Mouse (Mus musculus) ES-E14 (cell line): ENCODE results near the gene Olfr292. TPM values are rescaled to one million over a fixed set of nuclear protein-coding genes. Genes with fewer than 3 reads are reported as not detected.

ENCODE experiments used
- DNase-seq: peaks from one replicate; pipeline ENCODE4 v3.0.0-alpha.2; 2013; ENCODE audit warnings: low read depth, low spot score
- H3K27ac ChIP-seq: 2 replicates; pipeline ENCODE4 v1.5.1; 2012; ENCODE audit warnings: low read depth, mild to moderate bottlenecking, low read length, moderate library complexity, mixed read lengths; ENCODE audit not compliant: poor library complexity, insufficient read depth, severe bottlenecking
- H3K36me3 ChIP-seq: 2 replicates; pipeline ENCODE4 v1.6.1; 2012; ENCODE audit warnings: mild to moderate bottlenecking, low read length, moderate library complexity, mixed read lengths; ENCODE audit not compliant: control insufficient read depth, poor library complexity, insufficient read depth, severe bottlenecking
- H3K4me1 ChIP-seq, 2 experiments: fragments of 150-350 bp in 1 of 2; sonication (generic) in 1 of 2; 2 replicates each; pipeline ENCODE4 v1.6.1; 2012; ENCODE audit warnings: low read length in 2 of 2, mild to moderate bottlenecking in 1 of 2, mixed read lengths in 1 of 2; ENCODE audit not compliant: control insufficient read depth in 2 of 2, insufficient read depth in 2 of 2, poor library complexity in 1 of 2
- H3K4me3 ChIP-seq, 2 experiments: fragments of 150-350 bp in 1 of 2; sonication (generic) in 1 of 2; 2 replicates each; pipeline ENCODE4 v1.5.1; 2012; ENCODE audit warnings: low read length in 2 of 2, low read depth in 1 of 2, mild to moderate bottlenecking in 1 of 2, mixed read lengths in 1 of 2; ENCODE audit not compliant: insufficient read depth in 1 of 2, poor library complexity in 1 of 2, severe bottlenecking in 1 of 2
- H3K9ac ChIP-seq: 2 replicates; pipeline ENCODE4 v1.6.1; 2012; ENCODE audit warnings: low read depth, mild to moderate bottlenecking, low read length, mixed read lengths; ENCODE audit not compliant: poor library complexity, insufficient read depth, severe bottlenecking
- H3K9me3 ChIP-seq: fragments of 150-350 bp; sonication (generic); 2 replicates; pipeline ENCODE4 v1.6.1; 2012; ENCODE audit warnings: low read depth, mild to moderate bottlenecking, low read length; ENCODE audit not compliant: control insufficient read depth, insufficient read depth
- CHD2 ChIP-seq: IDR thresholded peaks from 2 replicates; pipeline ENCODE4 v1.6.1; 2014; ENCODE audit warnings: mild to moderate bottlenecking, low read depth, low read length, inconsistent platforms
- HCFC1 ChIP-seq: IDR thresholded peaks from 2 replicates; pipeline ENCODE4 v1.6.1; 2012; ENCODE audit warnings: low read length, inconsistent platforms, borderline replicate concordance; ENCODE audit not compliant: insufficient read depth
- MAFK ChIP-seq: IDR thresholded peaks from 2 replicates; pipeline ENCODE4 v1.6.1; 2014; ENCODE audit warnings: mild to moderate bottlenecking, low read depth, low read length, inconsistent platforms; ENCODE audit not compliant: insufficient read depth
- ZC3H11A ChIP-seq: IDR thresholded peaks from 2 replicates; pipeline ENCODE4 v1.6.1; 2012; ENCODE audit warnings: low read depth, mild to moderate bottlenecking, inconsistent platforms, low read length, borderline replicate concordance
- ZNF384 ChIP-seq: IDR thresholded peaks from 2 replicates; pipeline ENCODE4 v1.6.1; 2012; ENCODE audit warnings: low read depth, low read length, inconsistent platforms
- in situ Hi-C, 2 experiments: fragments of 600-800 bp; cut with MboI; formaldehyde crosslinking; loops; one replicate each; pipeline ENCODE4 v1.15.1; 2025; ENCODE audit warnings: low sequenced_read_pairs in 2 of 2, inconsistent platforms in 1 of 2; ENCODE audit not compliant: unreplicated experiment in 2 of 2
- total RNA-seq: library from RNA; depleted of rRNA; stranded (reverse); fragments of 300-350 nt; gene quantifications from 2 replicates; pipeline ENCODE4 v1.2.3, GENCODE M21; 2012; rRNA removed

Olfr292 gene
- total RNA-seq = not detected in 2 replicates

GRCm38 (mm10) chr7:86688030-86688429 lies at the start of gene Olfr292:
Gene Olfr292 (plus strand): TSS chr7:86688330.
- Histone ChIP-seq H3K4me1 (no peaks in the 10 kb centered on the region), H3K36me3 (no peaks in the 10 kb centered on the region), H3K9me3 (peaks cover 8% of the 10 kb centered on the region), H3K27ac (no peak within 1 kb of the TSS), H3K9ac (no peak within 1 kb of the TSS), H3K4me3 (no peak within 1 kb of the TSS)
- no peak for DNase-seq
- in situ Hi-C loops = loop anchor here in 1 of 2 experiments (25.0 kb wide), 1 partner anchor 726 kb away; the partner anchor contains the start of gene Vmn2r74
- TF ChIP-seq MAFK (no peak), HCFC1 (no peak), ZNF384 (no peak), ZC3H11A (no peak), CHD2 (no peak)

DNA sequence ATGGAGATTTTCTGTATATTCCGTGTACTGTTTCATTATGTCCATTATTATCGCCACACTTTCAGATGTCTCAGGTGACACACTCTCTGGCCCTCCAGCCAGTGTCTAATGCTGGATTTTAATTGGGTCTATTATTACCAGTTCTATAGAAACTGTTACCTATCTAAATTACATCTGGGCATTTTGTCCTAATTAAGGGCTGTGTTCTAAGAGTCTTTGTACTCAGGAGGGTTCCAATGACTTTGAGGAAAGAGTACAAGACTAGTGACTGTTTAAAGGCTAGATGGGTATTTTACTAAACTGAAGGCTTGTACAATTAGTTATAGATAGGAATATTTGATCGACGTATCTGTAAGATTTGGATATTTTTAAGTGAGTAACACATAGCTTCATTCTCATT lies 39.4 kb upstream of the Olfr292 start, which contains the start of gene Olfr293:
Gene Olfr293, plus strand, starts transcription at position 301 of the 400 bp plus-strand sequence.
- in situ Hi-C loops = no loop called here
- TF ChIP-seq ZC3H11A (no peak), ZNF384 (no peak), HCFC1 (no peak), MAFK (no peak), CHD2 (no peak)
- no peaks in the 10 kb centered on the region for H3K9me3 ChIP-seq
- no peak within 1 kb of the TSS for H3K9ac ChIP-seq
- no peak within 1 kb of the TSS for H3K27ac ChIP-seq
- DNase-seq = no peak
- no peaks in the 10 kb centered on the region for H3K4me1 ChIP-seq
- H3K4me3 ChIP-seq = no peak within 1 kb of the TSS
- no peaks in the 10 kb centered on the region for H3K36me3 ChIP-seq

- TF ChIP-seq ZC3H11A (no peak), ZNF384 (no peak), MAFK (no peak), CHD2 (no peak), HCFC1 (no peak)
- Histone ChIP-seq H3K9ac (no peak overlapping the region), H3K36me3 (no peaks in the 10 kb centered on the region), H3K4me1 (no peaks in the 10 kb centered on the region), H3K9me3 (no peaks in the 10 kb centered on the region), H3K4me3 (no peak overlapping the region), H3K27ac (no peak overlapping the region)
- DNase-seq = no peak
- in situ Hi-C loops = no loop called here
Measured at GRCm38 (mm10) chr7:86725013-86725412, 36.9 kb downstream of the Olfr292 start.

Other genes with a start within 250 kb of the Olfr292 start
- gene Olfr299, start 228.4 kb upstream of the Olfr292 start, total RNA-seq = not detected in 2 replicates
- gene Olfr298, start 195.8 kb upstream of the Olfr292 start, total RNA-seq = not detected in 2 replicates
- not detected in 2 replicates for gene Olfr297, start 168.4 kb upstream of the Olfr292 start, total RNA-seq
- gene Olfr295, start 104.5 kb upstream of the Olfr292 start, total RNA-seq = not detected in 2 replicates
- not detected in 2 replicates for gene Olfr294, start 71.7 kb upstream of the Olfr292 start, total RNA-seq
- 0.05 TPM in 1 of 2 replicates, not detected in the other for gene Olfr293, start 39.3 kb upstream of the Olfr292 start, total RNA-seq
- gene Folh1, start 87.6 kb downstream of the Olfr292 start, total RNA-seq = 0.45 and 0.69 TPM in 2 replicates
- gene Vmn2r77, start 106.7 kb downstream of the Olfr292 start, total RNA-seq = not detected in 2 replicates
- 0.09 TPM in 1 of 2 replicates, not detected in the other for gene Vmn2r78, start 226.8 kb downstream of the Olfr292 start, total RNA-seq